Mouse (Mus musculus) bone marrow, adult 2 months (tissue): ENCODE data around the gene Fahd2a. TPM values are rescaled to one million over a fixed set of nuclear protein-coding genes. Genes with fewer than 3 reads are reported as not detected.

Experiments
- H3K27ac ChIP-seq: fragments of 200-500 bp; 2 replicates; pipeline ENCODE4 v1.5.1; 2012; ENCODE audit warnings: low read depth, mild to moderate bottlenecking, control low read depth, inconsistent platforms, low read length; ENCODE audit not compliant: control insufficient read depth, poor library complexity, insufficient read depth
- H3K4me1 ChIP-seq: fragments of 200-500 bp; 2 replicates; pipeline ENCODE4 v1.6.1; 2011; ENCODE audit warnings: low read length; ENCODE audit not compliant: control insufficient read depth, insufficient read depth
- H3K4me3 ChIP-seq: fragments of 200-500 bp; replicated peaks from 2 replicates; pipeline ENCODE3; 2011; ENCODE audit warnings: mild to moderate bottlenecking, low read depth, low read length, control low read depth; ENCODE audit not compliant: control insufficient read depth
- CTCF ChIP-seq: fragments of 200-500 bp; IDR thresholded peaks from 2 replicates; pipeline ENCODE4 v1.5.1; 2011; ENCODE audit warnings: low read length, control low read depth; ENCODE audit not compliant: control insufficient read depth, insufficient read depth
- POLR2A ChIP-seq: fragments of 200-500 bp; IDR thresholded peaks from 2 replicates; pipeline ENCODE4 v1.6.1; 2011; ENCODE audit warnings: low read depth, mild to moderate bottlenecking, control low read depth, low read length, borderline replicate concordance; ENCODE audit not compliant: control insufficient read depth
- WGBS: fragments of 180-500 bp; shearing (Covaris S2); methylation state at CpG from one replicate; pipeline ENCODE4 v1.1.7; 2018; 5-methylcytosine and 5-hydroxymethylcytosine counted together
- polyA plus RNA-seq: library from polyadenylated mRNA; stranded (reverse); fragments of >200 nt; gene quantifications from 2 replicates; pipeline ENCODE4 v1.2.4, GENCODE M21; 2011; ENCODE audit warnings: low replicate concordance; ENCODE audit not compliant: missing spikeins, insufficient read depth, insufficient read length

Fahd2a gene
- polyA plus RNA-seq, 1 experiment = 14.6 TPM

GRCm38 (mm10) chr2:127446847-127447246 lies 2.5 kb upstream of the Fahd2a start:
- 35% methylated on average over 3 of the region's 3 CpGs for WGBS
- H3K27ac ChIP-seq = no peak overlapping the region
- TF ChIP-seq CTCF = no peak
- no peak for TF ChIP-seq POLR2A
- no peaks in the 10 kb centered on the region; the same call in 1 of the 2 replicates for H3K4me1 ChIP-seq
- H3K4me3 ChIP-seq = no peak overlapping the region

GRCm38 (mm10) chr2:127437697-127438096 lies 6.7 kb downstream of the Fahd2a start:
- no peak overlapping the region for H3K27ac ChIP-seq
- TF ChIP-seq POLR2A = no peak
- no peak for TF ChIP-seq CTCF
- 85% methylated on average over 5 of the region's 5 CpGs for WGBS
- no peak overlapping the region for H3K4me3 ChIP-seq
- no peaks in the 10 kb centered on the region for H3K4me1 ChIP-seq

- no peak overlapping the region for H3K27ac ChIP-seq
- H3K4me3 ChIP-seq = no peak overlapping the region
- H3K4me1 ChIP-seq = no peaks in the 10 kb centered on the region
- TF ChIP-seq POLR2A (no peak), CTCF (no peak)
- 86% methylated on average over 2 of the region's 2 CpGs for WGBS
Measured at GRCm38 (mm10) chr2:127435554-127435953, 8.8 kb downstream of the Fahd2a start.

- Histone ChIP-seq H3K4me3 (no peak overlapping the region), H3K4me1 (no peaks in the 10 kb centered on the region), H3K27ac (no peak overlapping the region)
- 31% methylated on average over 2 of the region's 2 CpGs for WGBS
- TF ChIP-seq CTCF = peak; percentile 54; the same call in 1 of the 2 replicates
- TF ChIP-seq POLR2A = no peak
Measured at GRCm38 (mm10) chr2:127435135-127435534, 9.2 kb downstream of the Fahd2a start.

GRCm38 (mm10) chr2:127433487-127434295 lies 10.7 kb downstream of the Fahd2a start:
- H3K4me3 ChIP-seq = no peak overlapping the region
- no peak for TF ChIP-seq CTCF
- no peak for TF ChIP-seq POLR2A
- WGBS = 84% methylated on average over 9 of the region's 9 CpGs
- no peak overlapping the region for H3K27ac ChIP-seq
- H3K4me1 ChIP-seq = no peaks in the 10 kb centered on the region

- 18% methylated on average over 3 of the region's 3 CpGs for WGBS
- Histone ChIP-seq H3K4me3 (no peak overlapping the region), H3K27ac (no peak overlapping the region), H3K4me1 (no peaks in the 10 kb centered on the region)
- TF ChIP-seq CTCF = peak; percentile 39
- TF ChIP-seq POLR2A = no peak
Measured at GRCm38 (mm10) chr2:127430238-127430637, 14.1 kb downstream of the Fahd2a start.

GRCm38 (mm10) chr2:127424977-127425376 lies 19.4 kb downstream of the Fahd2a start, which contains the start of gene Gpat2:
Gpat2 (plus strand) TSS chr2:127425199.
- Histone ChIP-seq H3K27ac (no peak within 1 kb of the TSS), H3K4me1 (no peaks in the 10 kb centered on the region), H3K4me3 (no peak within 1 kb of the TSS)
- no peak for TF ChIP-seq CTCF
- TF ChIP-seq POLR2A = no peak
- WGBS = 81% methylated on average over 17 of the region's 17 CpGs

GRCm38 (mm10) chr2:127418266-127418970 lies 25.9 kb downstream of the Fahd2a start:
- 63% methylated on average over 10 of the region's 10 CpGs for WGBS
- TF ChIP-seq CTCF (no peak), POLR2A (no peak)
- Histone ChIP-seq H3K27ac (no peak overlapping the region), H3K4me1 (no peaks in the 10 kb centered on the region), H3K4me3 (no peak overlapping the region)
